Mouse (Mus musculus): ENCODE results near the gene Tgfb3. TPM values are rescaled to one million over a fixed set of nuclear protein-coding genes. Genes with fewer than 3 reads are reported as not detected.

Tgfb3 gene
- total RNA-seq, 2 experiments from 2014 or later, result 15.4 to 16.0 TPM

GRCm38 (mm10) chr12:86102686-86103085, 23.8 kb upstream of the Tgfb3 start:
- peak overlapping the region; percentile 80 for H3K27ac ChIP-seq
- DNase-seq (ENCODE audit: extremely low spot score in 1 of 2, low spot score in 2 of 2), result no peak
- no peak overlapping the region for H3K4me3 ChIP-seq
- no peak for TF ChIP-seq CTCF (IDR thresholded peaks at IDR 0.05)
- intact Hi-C loops (cut with DNase I), result no loop called here

GRCm38 (mm10) chr12:86100711-86101110, 21.9 kb upstream of the Tgfb3 start:
- no peak for DNase-seq (ENCODE audit: extremely low spot score in 1 of 2, low spot score in 2 of 2)
- Histone ChIP-seq H3K4me3 (no peak overlapping the region), H3K27ac (no peak overlapping the region)
- intact Hi-C loops (cut with DNase I), result no loop called here
- TF ChIP-seq CTCF (IDR thresholded peaks at IDR 0.05), result no peak

DNA sequence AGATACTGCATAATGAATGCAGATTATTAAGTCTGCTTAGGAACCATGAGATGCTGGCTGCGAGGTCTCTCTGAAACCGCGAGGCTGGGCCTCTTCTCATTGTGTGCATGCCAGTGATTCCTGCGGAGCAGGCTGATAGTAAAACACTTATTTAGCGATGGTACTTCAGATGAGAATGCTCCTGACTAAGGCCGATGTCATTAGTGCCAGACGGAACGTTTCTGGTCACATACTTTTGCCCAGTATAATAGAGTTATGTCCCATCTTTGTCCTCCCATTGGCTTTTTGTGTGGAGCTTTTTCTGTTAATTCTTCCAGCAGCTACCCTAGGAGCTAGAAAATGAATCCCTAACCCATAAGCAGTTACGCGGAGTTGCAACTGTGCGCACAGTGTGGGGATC, 18.9 kb upstream of the Tgfb3 start:
- intact Hi-C loops (cut with DNase I), result no loop called here
- no peak for TF ChIP-seq CTCF (IDR thresholded peaks at IDR 0.05)
- Histone ChIP-seq H3K27ac (no peak overlapping the region), H3K4me3 (no peak overlapping the region)
- DNase-seq (ENCODE audit: extremely low spot score in 1 of 2, low spot score in 2 of 2), result no peak

DNA sequence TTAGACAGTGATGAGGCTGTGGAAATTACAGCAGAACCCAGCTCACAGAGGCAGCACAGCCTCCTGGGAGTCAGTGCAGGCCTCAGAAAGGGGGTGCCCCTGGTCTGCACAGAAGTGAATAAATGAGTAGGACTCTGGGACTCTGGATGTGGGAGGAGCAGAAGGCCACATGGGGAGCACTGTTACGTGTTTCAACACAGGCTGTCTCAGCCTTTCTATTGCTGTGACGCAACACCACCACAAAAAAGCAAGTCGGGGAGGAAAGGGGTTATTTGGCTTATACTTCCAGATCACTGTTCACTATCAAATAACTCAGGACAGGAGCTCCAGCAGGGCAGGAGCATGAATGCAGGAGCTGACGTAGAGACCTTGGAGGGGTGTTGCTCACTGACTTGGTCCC, 17.0 kb upstream of the Tgfb3 start:
- TF ChIP-seq CTCF (IDR thresholded peaks at IDR 0.05), result no peak
- DNase-seq (ENCODE audit: extremely low spot score in 1 of 2, low spot score in 2 of 2), result no peak
- H3K4me3 ChIP-seq, result no peak overlapping the region
- intact Hi-C loops (cut with DNase I), result no loop called here
- H3K27ac ChIP-seq, result no peak overlapping the region

- intact Hi-C loops (cut with DNase I), result no loop called here
- no peak overlapping the region for H3K4me3 ChIP-seq
- no peak for TF ChIP-seq CTCF (IDR thresholded peaks at IDR 0.05)
- H3K27ac ChIP-seq, result no peak overlapping the region
- no peak for DNase-seq (ENCODE audit: extremely low spot score in 1 of 2, low spot score in 2 of 2)
Observed at GRCm38 (mm10) chr12:86094075-86094474, 15.2 kb upstream of the Tgfb3 start.

GRCm38 (mm10) chr12:86091601-86092132, 12.8 kb upstream of the Tgfb3 start:
- no peak overlapping the region for H3K27ac ChIP-seq

DNA sequence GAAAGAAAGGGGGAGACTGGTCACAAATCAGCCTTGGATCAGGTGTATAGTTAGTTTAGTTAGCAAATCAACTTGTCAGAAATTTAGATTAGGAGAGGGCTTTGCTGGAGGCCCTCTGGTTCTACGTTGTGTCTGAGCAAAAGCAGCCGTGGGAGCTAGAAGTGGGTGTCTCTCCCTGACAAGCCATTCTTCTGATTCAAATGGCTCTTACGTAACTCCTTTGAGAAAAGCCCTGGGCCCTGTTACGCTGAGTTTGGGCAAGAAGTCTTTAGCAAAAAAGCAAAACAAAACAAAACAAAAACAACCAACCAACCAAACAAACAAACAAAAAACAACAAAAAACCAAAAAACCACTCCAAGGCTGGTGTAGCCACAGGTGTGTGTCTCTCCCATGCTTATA, 11.9 kb upstream of the Tgfb3 start:
- intact Hi-C loops (cut with DNase I), result no loop called here
- H3K27ac ChIP-seq, result 0 out of 2 replicates have a peak overlapping the region, but pooled peaks have one; percentile 13

More at GRCm38 (mm10) chr12:86091601-86092132, 12.8 kb upstream of the Tgfb3 start:
- H3K4me3 ChIP-seq, result no peak overlapping the region
- no peak for DNase-seq (ENCODE audit: extremely low spot score in 1 of 2, low spot score in 2 of 2)
- TF ChIP-seq CTCF (IDR thresholded peaks at IDR 0.05), result no peak
- intact Hi-C loops (cut with DNase I), result no loop called here

DNA sequence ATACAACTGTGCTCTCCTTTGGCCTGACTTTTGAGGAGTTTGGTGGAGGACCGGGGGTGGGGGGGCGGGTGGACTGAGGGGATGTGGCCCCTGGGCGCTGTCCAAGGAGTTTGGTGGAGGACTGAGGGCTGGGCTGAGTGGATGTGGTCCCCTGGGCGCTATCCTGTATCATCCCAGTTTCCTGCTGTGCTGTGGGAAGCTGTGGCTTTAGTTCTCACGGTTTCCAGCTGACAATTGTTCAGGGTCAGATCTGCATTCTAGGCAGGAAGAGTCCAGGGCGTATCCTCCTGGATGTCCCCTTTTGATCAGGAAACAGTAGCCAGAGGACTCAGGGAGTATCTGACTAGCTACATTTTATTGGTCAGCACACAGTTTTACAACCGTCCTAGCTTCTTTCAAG, 9.2 kb upstream of the Tgfb3 start:
- TF ChIP-seq CTCF (IDR thresholded peaks at IDR 0.05), result no peak
- DNase-seq (ENCODE audit: extremely low spot score in 1 of 2, low spot score in 2 of 2), result no peak
- intact Hi-C loops (cut with DNase I), result no loop called here
- H3K4me3 ChIP-seq, result no peak overlapping the region
- no peak overlapping the region for H3K27ac ChIP-seq

More for the DNA sequence above, 11.9 kb upstream of the Tgfb3 start:
- H3K4me3 ChIP-seq, result no peak overlapping the region
- no peak for DNase-seq (ENCODE audit: extremely low spot score in 1 of 2, low spot score in 2 of 2)
- no peak for TF ChIP-seq CTCF (IDR thresholded peaks at IDR 0.05)

DNA sequence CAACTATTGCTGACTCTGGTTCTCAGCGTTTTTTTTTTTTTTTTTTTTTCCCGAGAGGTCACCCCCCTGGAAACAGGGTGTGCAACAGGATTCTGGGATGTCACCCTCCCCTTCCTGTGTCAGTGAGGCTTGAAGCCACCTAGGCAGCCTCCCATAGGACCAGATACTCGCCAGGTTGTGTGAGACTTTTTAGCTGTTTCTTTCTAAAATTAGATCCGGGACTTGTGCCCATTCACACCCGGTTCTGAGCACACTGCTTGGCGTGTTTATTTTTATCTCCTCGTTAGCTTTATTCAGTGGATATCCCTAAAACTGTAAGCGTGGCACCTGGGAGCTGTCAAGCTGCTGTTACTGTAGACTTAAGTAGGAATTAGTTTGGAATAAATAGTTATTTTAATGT, 7.7 kb upstream of the Tgfb3 start:
- intact Hi-C loops (cut with DNase I), result no loop called here
- DNase-seq (ENCODE audit: extremely low spot score in 1 of 2, low spot score in 2 of 2), result no peak
- H3K4me3 ChIP-seq, result no peak overlapping the region
- TF ChIP-seq CTCF (IDR thresholded peaks at IDR 0.05), result no peak
- no peak overlapping the region; the same call in 1 of the 2 replicates for H3K27ac ChIP-seq

DNA sequence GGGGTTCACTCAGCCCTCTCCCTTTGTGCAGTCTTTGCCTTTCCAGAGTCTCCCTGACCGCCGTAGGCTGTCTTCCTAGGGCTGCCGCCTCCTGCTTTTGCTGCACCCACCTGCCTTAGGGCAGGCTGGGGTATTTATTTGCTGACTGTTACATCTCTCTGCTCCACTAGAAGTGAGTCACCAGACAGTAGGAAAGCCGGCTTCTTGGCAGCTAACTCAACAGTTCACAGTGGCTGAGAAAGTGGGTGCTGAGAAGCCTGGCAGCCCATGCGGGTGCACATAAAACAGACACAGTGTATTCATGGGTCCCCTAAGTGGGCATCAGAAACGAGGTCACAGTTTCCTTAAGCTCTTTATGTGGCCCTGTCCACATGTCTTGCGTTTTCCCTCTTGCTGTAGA, 7.0 kb upstream of the Tgfb3 start:
- no peak for TF ChIP-seq CTCF (IDR thresholded peaks at IDR 0.05)
- Histone ChIP-seq H3K4me3 (no peak overlapping the region), H3K27ac (peak overlapping the region; percentile 36)
- intact Hi-C loops (cut with DNase I), result no loop called here
- peak in 1 of 2 experiments; percentile 55 for DNase-seq (ENCODE audit: extremely low spot score in 1 of 2, low spot score in 2 of 2)

DNA sequence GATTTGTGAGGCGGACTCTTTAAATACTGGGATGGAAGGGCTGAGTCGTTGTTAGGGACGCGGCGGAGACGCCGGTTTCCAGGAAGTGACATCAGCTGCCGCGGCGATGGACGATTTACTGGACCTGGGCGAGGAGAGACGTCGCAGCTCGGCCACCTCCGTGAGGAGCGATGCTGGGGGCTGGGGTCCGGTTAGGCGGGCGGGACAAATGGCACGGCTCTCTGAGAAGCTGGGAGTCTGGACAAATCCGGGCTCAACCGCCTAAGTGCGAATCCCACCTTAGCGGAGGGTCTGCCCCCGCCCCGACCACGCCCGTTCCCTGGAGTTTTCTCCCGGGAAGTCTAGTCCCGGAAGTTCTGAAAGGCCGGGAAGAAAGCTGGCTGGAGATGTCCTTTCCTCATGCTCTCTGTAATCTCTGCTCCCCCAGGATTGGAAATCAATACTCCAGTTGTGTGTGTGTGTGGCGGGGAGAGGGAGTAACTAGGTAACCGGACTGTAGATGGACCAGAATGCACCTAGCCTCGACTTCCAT, 3.7 kb upstream of the Tgfb3 start, which contains the start of gene Ift43:
Ift43 (plus strand) TSS at position 61 of the 532 bp plus-strand sequence.
- peak within 1 kb of the TSS; percentile 79 for H3K4me3 ChIP-seq
- peak; percentile 81 to 86 for DNase-seq (ENCODE audit: extremely low spot score in 1 of 2, low spot score in 2 of 2)
- intact Hi-C loops (cut with DNase I), result no loop called here
- no peak for TF ChIP-seq CTCF (IDR thresholded peaks at IDR 0.05)
- H3K27ac ChIP-seq, result peak within 1 kb of the TSS; percentile 83

DNA sequence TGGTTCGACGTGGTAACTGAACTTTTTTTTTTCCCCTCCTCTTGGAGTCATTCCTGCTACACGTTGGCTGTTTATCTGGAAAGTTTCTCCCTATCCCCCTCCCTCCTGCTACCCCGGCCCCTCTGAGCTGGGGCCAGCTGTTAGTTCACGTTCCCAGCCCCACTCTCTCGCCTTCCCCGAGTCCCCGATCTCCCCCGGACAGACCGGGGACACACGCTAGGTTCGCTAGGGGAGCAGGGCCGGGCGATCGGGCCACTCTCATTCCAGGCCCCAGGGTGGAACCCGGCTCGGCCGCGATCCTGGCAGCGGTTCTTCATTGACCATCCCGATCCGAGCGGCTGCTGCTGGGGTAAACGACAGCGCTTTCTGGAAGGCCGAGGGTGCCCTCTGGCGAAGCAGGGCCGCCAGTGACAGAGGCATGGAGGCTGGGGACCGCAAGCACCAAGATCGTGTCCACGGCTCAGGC, 394 bp upstream of the Tgfb3 start:
- H3K27ac ChIP-seq, result peak overlapping the region; percentile 89
- DNase-seq (ENCODE audit: extremely low spot score in 1 of 2, low spot score in 2 of 2), result peak; percentile 91 to 95
- TF ChIP-seq CTCF (IDR thresholded peaks at IDR 0.05), result peak; percentile 97
- H3K4me3 ChIP-seq, result peak overlapping the region; percentile 56
- intact Hi-C loops (cut with DNase I), result loop anchor here (1.0 to 5.0 kb wide), 7 partner anchors 55 to 332 kb away; partner anchors contain the start of gene Flvcr2

- peak overlapping the region; percentile 56 for H3K4me3 ChIP-seq
- no peak for TF ChIP-seq CTCF (IDR thresholded peaks at IDR 0.05)
- H3K27ac ChIP-seq, result peak overlapping the region; percentile 89
- intact Hi-C loops (cut with DNase I), result loop anchor here (2.0 to 5.0 kb wide), 3 partner anchors 76 to 331 kb away; partner anchors contain the start of gene Flvcr2
- no peak for DNase-seq (ENCODE audit: extremely low spot score in 1 of 2, low spot score in 2 of 2)
Observed at GRCm38 (mm10) chr12:86078176-86078552, 677 bp downstream of the Tgfb3 start.

All from left cerebral cortex, adult 2 months (tissue).